ENCODE assay signal across 9 mouse cellular contexts in genomic region chr13:118713626-118714150, GRCm38 (mm10). TPM values are rescaled to one million over a fixed set of nuclear protein-coding genes. Genes with fewer than 3 reads are reported as not detected.
DNase-seq lines count a peak whose midpoint lies in the region; ATAC-seq lines count a peak whose summit lies in the region.
"Had no signal": no experiment of that assay in that cellular context is flagged by ENCODE, and none has a peak within 500 bp of the region (broad histone marks: within the 10 kb centered on the region; RNA-seq: fewer than 3 reads in every experiment).

No protein-coding gene starts in this region.

- H3K36me3 ChIP-seq in heart, embryonic 13.5 days, result no peaks in the 10 kb centered on the region
- H3K36me3 ChIP-seq in embryonic facial prominence, embryonic 13.5 days, result no peaks in the 10 kb centered on the region
- H3K36me3 ChIP-seq in kidney, embryonic 15.5 days, result no peaks in the 10 kb centered on the region
- no peaks in the 10 kb centered on the region for H3K36me3 ChIP-seq in neural tube, embryonic 11.5 days (ENCODE audit: control insufficient read depth, insufficient read depth, low read length)

- H3K4me2 ChIP-seq in heart, embryonic 13.5 days, result peak overlapping the region; percentile 93
- H3K4me2 ChIP-seq in embryonic facial prominence, embryonic 13.5 days, result peak overlapping the region; percentile 84
- peak overlapping the region; percentile 92 for H3K4me2 ChIP-seq in kidney, embryonic 15.5 days
- peak overlapping the region; percentile 88 for H3K4me2 ChIP-seq in neural tube, embryonic 11.5 days (ENCODE audit: low read depth)

- H3K27me3 ChIP-seq in heart, embryonic 13.5 days (replicated peaks), result peaks cover 39% of the 10 kb centered on the region
- 0 out of 2 replicates have a peak, but pooled peaks cover 7% of the 10 kb centered on the region for H3K27me3 ChIP-seq in embryonic facial prominence, embryonic 13.5 days
- peaks cover 11% of the 10 kb centered on the region for H3K27me3 ChIP-seq in kidney, embryonic 15.5 days
- H3K27me3 ChIP-seq in neural tube, embryonic 11.5 days (ENCODE audit: control insufficient read depth, insufficient read depth, low read length), result peaks cover 10% of the 10 kb centered on the region; the same call in 1 of the 2 replicates

- no peaks in the 10 kb centered on the region for H3K9me3 ChIP-seq in heart, embryonic 13.5 days
- H3K9me3 ChIP-seq in embryonic facial prominence, embryonic 13.5 days, result no peaks in the 10 kb centered on the region
- H3K9me3 ChIP-seq in kidney, embryonic 15.5 days (replicated peaks), result no peaks in the 10 kb centered on the region
- no peaks in the 10 kb centered on the region for H3K9me3 ChIP-seq in neural tube, embryonic 11.5 days (ENCODE audit: control insufficient read depth, low read length)

- peak overlapping the region; percentile 66 for H3K4me3 ChIP-seq in heart, embryonic 13.5 days
- H3K4me3 ChIP-seq in embryonic facial prominence, embryonic 13.5 days, result peak overlapping the region; percentile 62
- peak overlapping the region; percentile 56 for H3K4me3 ChIP-seq in kidney, embryonic 15.5 days (replicated peaks)
- H3K4me3 ChIP-seq in neural tube, embryonic 11.5 days (ENCODE audit: low read depth, low read length), result peak overlapping the region; percentile 45

- H3K4me1 ChIP-seq in heart, embryonic 13.5 days, result peaks cover 21% of the 10 kb centered on the region
- peaks cover 13% of the 10 kb centered on the region; the same call in 1 of the 2 replicates for H3K4me1 ChIP-seq in embryonic facial prominence, embryonic 13.5 days
- peaks cover 33% of the 10 kb centered on the region for H3K4me1 ChIP-seq in kidney, embryonic 15.5 days
- H3K4me1 ChIP-seq in neural tube, embryonic 11.5 days (ENCODE audit: control insufficient read depth, insufficient read depth, low read length), result peaks cover 8% of the 10 kb centered on the region

- no peak for DNase-seq in heart, postnatal 10 days
- peak; percentile 16 for DNase-seq in neural tube, embryonic 11.5 days (ENCODE audit: low spot score)
- DNase-seq in right cerebral cortex, postnatal 14 days, result no peak
- DNase-seq in cerebellum, adult 11-12 months, result no peak
- DNase-seq in urinary bladder, postnatal 10 days (ENCODE audit: low spot score), result no peak

- peak overlapping the region; percentile 75; the same call in 1 of the 2 replicates for H3K9ac ChIP-seq in heart, embryonic 13.5 days
- peak overlapping the region; percentile 77 for H3K9ac ChIP-seq in embryonic facial prominence, embryonic 13.5 days
- H3K9ac ChIP-seq in kidney, embryonic 15.5 days, result peak overlapping the region; percentile 45; the same call in 1 of the 2 replicates
- H3K9ac ChIP-seq in neural tube, embryonic 11.5 days (ENCODE audit: low read length), result no peak overlapping the region; the same call in 1 of the 2 replicates

- H3K27ac ChIP-seq in heart, embryonic 13.5 days (replicated peaks), result no peak overlapping the region
- H3K27ac ChIP-seq in embryonic facial prominence, embryonic 13.5 days, result peak overlapping the region; percentile 16; the same call in 1 of the 2 replicates
- peak overlapping the region; percentile 74 for H3K27ac ChIP-seq in kidney, embryonic 15.5 days
- H3K27ac ChIP-seq in neural tube, embryonic 11.5 days (ENCODE audit: low read depth, low read length), result no peak overlapping the region
- H3K27ac ChIP-seq: macrophage had no signal

- no peak for ATAC-seq in heart, embryonic 13.5 days (ENCODE audit: extremely low read depth, insufficient number of reproducible peaks, low FRiP score, low TSS enrichment)
- no peak for ATAC-seq in embryonic facial prominence, embryonic 13.5 days (ENCODE audit: insufficient number of reproducible peaks, insufficient read depth, low FRiP score, low TSS enrichment, low read depth)
- ATAC-seq in kidney, embryonic 15.5 days (replicated peaks; ENCODE audit: low FRiP score), result peak; percentile 9; the same call in 1 of the 2 replicates
- ATAC-seq in neural tube, embryonic 11.5 days (ENCODE audit: insufficient read depth, low FRiP score, low TSS enrichment), result no peak

- WGBS in heart, embryonic 13.5 days, result 2% methylated on average over 14 of the region's 14 CpGs
- WGBS in embryonic facial prominence, embryonic 13.5 days, result 1% methylated on average over 14 of the region's 14 CpGs
- under 1% methylated on average over 14 of the region's 14 CpGs for WGBS in kidney, embryonic 15.5 days
- WGBS in neural tube, embryonic 11.5 days, result under 1% methylated on average over 14 of the region's 14 CpGs

- intact Hi-C loops in heart, postnatal 10 days (cut with DNase I), result no loop called here

RNA-seq across cellular contexts. Expression of gene Fgf10, which starts 44.1 kb away (rescaled TPM):
- polyA plus RNA-seq in heart, embryonic 13.5 days (2015; fragmentation: Nextera tagmentation; extraction: Ambion mirVana), result 0.84 and 1.3 TPM in 2 replicates
- total RNA-seq in heart, postnatal 10 days (2021), result under 1 TPM; 0.27 to 0.43 TPM
- polyA plus RNA-seq in embryonic facial prominence, embryonic 13.5 days (2015; fragmentation: Nextera tagmentation; extraction: Ambion mirVana), result 9.7 and 10.5 TPM in 2 replicates
- 5.1 and 6.3 TPM in 2 replicates for polyA plus RNA-seq in kidney, embryonic 15.5 days (2015; fragmentation: Nextera tagmentation; extraction: Ambion mirVana)
- polyA plus RNA-seq in neural tube, embryonic 11.5 days (2014; fragmentation: Nextera tagmentation; extraction: Ambion mirVana), result 1.6 and 2.1 TPM in 2 replicates
- polyA plus RNA-seq: macrophage had no signal

Comparison
In these comparisons a context has a peak if more than half of its experiments do, and no peak if none do; other contexts are left out.
1. H3K27ac ChIP-seq: peak in embryonic facial prominence, embryonic 13.5 days (single experiment) and kidney, embryonic 15.5 days (single experiment); none in heart, embryonic 13.5 days (single experiment) and neural tube, embryonic 11.5 days (single experiment).
2. Peak in every context shown above with its lines, with median percentiles within 50 percentile points of each other: H3K4me2 ChIP-seq and H3K4me3 ChIP-seq.